Mouse (Mus musculus) cerebellum, adult (tissue): Measurements from ENCODE around the gene Comt.

Experiments
- ATAC-seq: cut with Nextera tagmentation; 2 replicates; pipeline ENCODE4 v1.9.2; 2017; ENCODE audit warnings: mild to moderate bottlenecking, moderate library complexity, mixed read lengths; ENCODE audit not compliant: insufficient number of reproducible peaks, low FRiP score, low TSS enrichment

The Comt gene

DNA sequence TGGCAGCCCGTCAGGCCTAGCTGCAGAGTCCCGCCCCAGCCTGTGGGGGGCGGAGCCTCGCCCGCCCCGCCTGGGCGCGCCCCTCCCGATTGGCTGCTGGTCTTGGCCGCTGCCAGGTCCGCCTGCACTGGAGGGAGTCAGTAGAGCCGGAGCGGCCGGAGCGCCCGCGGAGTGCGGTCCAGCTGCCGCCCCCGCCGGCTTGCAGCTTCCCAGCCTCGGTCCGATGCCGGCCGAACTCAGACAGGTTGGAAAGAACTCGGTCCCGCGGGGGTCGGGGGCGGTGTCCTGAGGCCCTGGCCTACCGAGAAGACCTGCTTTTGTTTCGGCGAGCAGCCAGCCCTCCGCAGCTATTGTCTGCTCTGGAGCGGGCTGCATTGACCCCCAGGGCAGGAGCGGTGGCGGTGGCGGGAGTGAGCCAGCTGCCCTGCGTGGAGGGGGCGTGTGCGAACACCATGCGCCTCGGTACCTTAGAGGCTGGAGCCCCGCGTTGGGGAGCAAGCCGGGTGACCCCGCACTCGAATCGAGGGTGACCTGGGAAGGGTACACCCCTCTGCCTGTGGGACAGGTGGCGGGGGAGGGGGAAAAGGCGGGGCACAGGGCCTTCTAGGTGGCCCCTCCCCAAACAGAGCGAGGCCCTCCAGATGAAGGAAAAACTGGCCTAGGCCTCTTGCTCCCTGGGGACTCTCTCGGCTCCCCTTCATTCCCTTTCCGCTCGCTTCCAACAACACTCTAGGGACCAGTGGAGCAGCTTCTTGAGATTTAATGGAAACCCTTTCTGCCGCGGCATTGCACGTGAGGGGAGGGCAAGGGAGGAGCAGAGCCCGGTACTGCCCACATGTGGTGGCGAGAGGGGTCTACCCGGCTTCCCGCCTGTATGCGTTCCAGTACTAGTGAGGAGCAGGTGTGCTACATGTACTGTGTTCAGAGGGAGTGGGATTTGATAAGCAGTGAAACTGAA is 33.9 kb downstream of the Comt start:
- ATAC-seq, result no peak

DNA sequence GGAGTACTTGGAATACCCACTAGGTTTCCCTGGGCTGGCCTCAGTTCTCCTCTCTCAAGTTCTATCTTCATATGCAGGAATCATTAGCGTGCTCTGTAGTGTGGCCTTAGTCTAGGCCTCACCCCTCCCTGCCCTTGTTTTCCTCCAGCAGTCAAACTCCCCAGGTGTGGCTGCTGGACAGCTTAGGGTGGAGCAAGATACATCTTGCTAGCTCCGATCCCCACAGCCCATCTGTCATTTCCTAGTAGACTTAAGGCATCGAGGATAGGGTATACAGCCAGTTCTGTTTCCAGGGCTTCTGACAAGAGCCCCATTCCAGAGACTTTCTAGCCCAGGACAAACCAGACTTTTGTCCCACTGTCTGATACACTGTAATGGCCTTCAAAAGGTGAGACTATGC is 34.9 kb downstream of the Comt start:
- no peak for ATAC-seq

DNA sequence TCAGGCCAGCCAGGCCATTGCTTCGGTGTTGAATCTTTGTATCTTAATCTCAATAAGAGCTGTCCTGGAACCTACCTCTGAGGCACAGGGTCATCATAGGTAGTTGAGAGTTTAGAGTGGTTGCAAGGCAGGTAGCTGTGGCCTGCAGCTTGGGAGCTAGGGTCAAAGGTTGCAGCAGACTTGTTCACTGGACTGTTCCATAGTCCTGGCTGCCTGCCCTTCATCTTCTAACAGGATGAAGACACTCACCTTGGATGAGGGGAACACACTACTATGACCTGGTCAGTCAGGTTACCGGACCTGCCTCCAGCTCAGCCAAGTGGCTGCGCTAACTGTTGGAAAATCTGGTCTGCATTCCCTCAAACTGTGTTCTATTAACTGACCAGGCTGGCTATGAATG is 35.5 kb downstream of the Comt start:
- no peak for ATAC-seq

DNA sequence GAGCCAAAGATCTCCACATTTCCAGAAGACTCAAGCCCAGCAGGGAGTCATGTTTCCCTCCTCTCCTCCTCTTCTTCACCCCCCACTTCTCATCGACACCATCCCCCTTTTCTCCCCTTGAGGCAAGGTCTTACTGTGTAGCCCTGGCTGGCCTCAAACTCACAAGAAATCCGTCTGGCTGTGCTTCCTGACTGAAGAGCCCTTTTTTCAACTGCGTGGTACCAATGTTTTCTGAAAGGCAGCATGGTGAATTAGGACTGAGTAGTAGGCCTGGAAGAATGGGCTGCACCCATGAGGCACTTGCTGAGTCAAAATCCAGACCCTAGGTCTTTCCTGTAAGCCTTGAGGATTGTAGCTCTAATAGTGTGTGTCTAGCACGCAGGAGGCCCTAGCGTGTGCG is 36.3 kb downstream of the Comt start:
- ATAC-seq, result no peak

DNA sequence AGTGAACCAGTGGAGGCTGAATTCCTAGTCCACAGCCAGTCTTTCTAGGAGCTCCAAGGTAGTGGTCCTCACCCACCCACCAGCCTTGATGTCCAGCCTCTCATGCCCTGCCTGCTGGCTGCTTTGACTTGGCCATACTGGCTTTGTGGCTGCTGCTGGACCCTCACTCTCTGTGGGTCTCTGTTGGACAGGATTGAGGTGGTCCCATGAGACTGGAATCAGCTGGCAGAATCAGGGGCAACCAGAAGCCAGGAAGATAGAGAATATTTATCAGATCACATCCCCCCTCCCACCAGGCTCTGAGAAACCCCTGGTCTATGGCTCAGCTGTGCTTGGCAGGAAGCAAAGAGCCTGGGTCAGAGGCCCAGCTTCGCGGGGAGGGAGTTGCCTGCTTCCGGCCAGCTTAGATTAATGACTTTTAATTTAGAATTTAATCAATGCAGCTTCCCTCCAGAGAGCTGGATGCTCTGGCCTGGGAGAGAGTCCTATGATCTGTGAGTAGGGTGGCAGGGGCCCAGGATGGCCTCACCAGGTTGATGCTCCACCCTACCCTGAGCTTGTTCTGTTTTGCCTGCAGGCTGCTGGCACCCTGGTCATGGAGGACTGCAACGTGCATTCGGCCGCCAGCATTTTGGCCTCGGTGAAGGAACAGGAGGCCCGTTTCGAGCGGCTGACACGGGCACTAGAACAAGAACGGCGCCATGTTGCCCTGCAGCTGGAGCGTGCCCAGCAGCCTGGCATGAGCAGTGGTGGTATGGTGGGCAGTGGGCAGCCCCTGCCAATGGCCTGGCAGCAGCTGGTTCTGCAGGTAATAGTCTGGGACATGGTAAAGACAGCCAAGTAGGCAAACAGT is 37.8 kb downstream of the Comt start:
- ATAC-seq, result no peak

DNA sequence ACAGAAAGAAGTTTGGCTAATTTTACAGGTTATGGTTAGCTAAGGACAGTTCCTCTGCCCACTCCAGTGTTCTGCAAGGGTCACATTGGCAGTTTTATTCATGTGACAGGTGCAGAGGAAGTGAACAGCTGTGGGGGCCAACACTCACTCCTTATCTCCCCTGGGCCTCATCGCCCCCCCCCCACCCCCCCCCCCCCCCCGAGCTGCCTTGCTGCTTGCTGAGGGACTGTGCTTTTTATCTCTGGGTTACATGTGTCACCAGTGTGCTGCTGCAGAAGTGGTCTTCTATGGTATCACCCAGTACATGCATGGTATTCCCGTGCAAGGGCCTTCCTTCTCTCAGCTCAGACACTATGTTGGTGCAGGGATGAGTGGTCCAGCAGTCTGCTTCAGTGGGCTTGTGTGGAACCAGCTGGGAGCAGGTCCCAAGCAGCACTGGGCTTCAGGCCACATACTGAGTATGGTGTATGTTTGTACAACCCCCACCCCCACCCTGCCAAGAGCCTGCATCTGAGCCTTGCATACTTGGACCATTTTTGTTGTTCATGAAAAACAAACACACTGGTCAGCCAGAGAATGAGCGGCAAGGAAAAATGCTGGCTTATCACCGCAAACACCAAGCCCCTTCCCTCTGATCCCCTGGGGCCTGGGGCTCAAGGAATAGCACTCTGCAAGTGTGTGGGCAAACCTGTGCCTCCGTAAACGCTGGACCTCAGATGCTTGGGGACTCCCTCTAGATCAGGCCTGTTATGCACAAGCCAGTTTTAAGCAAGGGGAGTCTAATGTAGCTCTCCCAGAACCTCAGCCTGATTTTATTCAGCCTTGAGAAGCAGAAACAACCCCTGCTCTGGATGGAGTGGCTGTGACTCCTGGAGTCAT is 38.7 kb downstream of the Comt start:
- ATAC-seq, result no peak

DNA sequence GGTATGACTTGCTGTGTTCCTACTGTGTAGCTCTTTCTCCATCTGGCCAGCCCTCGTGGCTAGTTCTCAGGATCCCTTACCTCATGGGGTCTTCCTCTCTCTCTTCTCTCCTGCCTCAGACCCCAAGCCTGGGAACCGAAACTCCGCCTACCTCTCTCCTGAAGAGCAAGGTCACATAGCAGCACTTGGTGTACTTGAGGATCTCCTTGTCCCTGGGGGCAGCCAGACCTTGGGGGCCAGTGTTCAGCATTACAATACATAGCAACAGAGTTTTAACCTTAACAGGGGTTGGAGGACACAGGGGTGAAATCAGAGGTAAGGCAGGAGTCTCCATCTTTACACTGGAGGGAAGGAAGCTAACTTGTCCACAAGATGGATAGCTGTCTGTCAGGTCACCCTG is 39.7 kb downstream of the Comt start:
- no peak for ATAC-seq

DNA sequence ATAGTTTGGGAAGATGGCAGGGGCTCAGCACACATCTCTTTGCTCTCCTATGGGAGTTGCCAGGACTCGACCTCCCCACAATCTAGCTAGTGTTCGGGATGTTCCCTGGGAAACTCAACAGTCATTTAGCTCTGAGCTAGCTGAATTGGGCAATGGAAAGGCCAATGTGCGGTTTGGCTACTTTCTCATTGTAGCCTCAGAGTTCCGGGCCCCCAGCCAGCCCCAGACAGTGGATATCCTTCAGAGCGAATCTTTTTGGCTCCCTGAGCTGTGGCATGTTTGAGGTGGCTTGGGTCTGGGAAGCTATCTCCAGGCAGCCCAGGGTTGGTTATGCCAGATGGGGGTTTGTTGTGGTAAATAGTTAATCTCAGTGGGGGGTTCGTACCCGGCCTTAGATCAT is 40.2 kb downstream of the Comt start:
- ATAC-seq, result no peak

DNA sequence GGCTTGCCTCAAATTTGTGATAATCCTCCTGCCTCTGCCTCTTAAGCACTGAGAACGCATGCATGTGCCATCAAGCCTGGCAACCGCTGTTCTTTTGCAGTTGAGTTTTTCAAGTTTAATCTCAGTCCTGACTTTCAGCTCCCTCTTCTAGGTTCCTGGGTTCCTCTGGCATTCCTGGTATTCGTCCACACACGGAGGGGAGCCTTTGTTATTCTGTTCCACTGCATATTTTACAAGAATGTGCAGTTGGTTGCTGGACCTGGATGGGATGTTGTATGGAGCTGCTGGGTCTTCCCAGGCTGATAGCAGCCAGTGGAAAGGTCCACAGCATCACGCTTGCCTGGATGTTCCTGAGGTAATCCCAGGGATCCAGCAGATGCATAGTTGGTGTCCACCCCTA is 41.2 kb downstream of the Comt start:
- ATAC-seq, result no peak

DNA sequence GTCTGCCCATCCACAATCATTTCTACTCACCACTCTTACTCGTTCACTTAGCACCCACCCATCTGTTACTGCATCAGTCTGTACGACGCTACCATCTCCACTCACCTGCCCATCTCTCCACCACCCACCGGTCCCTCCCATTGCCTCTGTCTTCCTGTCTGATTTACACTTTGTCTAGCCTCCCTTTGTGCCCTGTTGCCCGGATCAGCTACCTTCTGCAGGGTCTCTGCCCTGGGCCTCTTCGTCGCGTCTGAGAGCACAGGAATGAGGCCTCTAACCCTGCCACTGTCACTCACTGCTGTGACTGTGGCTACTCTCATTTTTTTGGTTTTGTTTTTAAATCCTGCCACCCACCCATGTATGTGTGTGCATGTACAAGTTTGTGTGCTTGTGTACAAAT is 42.0 kb downstream of the Comt start:
- ATAC-seq, result no peak

DNA sequence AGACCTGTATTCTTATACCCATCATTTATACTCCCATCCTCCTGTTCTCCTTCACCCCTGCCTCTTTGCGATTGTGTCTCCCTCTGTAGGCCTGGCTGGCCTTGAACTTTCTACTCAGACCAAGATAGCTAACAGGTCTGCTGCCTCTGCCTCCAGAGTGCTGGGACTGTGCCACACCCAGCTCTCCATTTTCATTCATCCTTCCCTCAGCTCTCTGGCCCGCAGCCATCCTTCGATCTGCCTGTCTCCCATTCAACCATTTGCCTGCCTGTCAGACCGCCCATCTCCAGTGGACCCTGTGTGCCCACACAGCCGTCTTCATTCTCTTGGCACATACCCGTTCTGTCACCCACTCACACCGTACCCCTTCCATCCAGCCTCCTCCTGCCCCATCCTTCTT is 42.4 kb downstream of the Comt start:
- no peak for ATAC-seq

DNA sequence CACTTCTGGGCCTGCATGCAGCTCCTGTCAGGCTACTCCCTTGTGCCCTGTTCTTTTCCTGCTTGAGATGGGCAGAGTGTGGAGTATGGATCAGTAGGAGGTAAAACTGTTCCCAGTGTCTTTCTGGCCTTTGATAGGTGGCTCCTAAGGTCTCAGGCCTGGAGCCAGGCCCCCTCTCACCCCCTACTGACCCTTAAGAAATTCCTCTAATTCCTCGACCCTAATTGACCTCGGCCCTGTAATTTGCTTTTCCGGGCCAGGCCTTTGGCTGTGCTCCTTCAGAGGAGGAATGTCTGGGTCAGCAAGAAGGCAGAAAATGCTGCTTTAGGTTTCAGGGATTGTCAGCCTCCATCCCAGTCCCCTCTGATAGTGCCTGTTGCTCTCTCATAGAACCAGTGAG is 42.9 kb downstream of the Comt start:
- ATAC-seq, result no peak

DNA sequence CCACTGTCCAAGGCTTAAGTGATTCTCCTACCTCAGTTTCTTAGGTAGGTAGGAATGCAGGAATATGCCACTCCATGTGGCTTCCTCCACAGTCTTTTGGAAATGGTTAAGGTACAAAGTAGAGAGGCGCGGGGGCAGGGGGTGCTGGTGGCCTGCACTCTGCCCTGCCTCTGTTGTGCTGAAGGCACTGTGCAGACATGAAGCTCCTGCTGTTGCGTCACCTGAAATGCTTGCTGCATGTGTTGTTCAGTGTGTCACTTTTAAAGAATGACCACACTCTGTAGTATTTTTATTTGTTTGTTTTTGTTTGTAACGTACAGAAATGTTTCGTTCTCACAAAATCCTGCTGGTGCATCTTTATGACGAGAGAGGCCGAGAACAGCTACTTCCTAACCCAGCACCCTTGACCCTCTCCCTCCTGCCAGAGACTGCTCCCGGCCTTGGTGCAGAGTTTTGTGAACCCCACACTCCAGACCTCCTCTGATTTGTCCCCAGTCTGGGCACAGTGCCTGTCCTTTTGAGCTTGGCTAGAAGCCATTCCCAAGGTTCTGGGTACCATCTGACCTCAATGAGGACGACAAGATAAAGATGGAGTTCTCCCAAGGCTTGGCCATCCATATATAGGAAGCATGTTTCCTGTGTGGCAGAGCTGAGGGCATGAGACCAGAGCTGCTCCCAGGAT is 43.5 kb downstream of the Comt start:
- ATAC-seq, result 0 out of 2 replicates have a peak, but pooled peaks have one; percentile 15

DNA sequence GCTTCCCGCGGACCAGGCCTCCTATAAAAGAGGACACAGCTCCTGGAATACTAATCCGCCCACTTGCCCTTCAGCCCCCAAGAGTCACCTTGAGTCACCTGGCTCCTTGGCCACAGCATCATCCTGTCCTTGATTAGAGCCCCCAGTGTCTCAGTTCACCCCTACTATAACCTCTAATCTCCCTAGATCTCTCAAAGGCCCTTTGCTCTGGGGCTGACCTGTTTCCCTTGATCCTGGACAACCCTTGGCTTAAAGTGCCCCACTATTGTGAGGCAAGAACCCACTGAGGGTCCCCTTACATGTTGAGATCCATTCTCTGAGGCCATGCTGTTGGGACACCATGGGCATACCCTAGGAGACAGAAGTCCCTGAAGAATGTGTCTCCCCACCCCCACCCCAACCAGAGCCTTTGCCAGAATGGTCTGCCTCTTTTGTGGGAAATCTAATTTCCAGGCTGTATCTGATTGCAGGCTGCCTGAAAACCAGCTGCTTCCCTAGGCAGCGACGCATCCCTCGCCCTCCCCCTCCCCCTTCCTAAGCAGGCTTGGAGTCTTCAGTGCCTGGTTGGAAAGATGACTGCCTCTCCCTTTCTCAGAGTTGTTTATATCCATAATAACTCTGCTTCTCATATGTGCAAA is 44.9 kb downstream of the Comt start:
- no peak for ATAC-seq

DNA sequence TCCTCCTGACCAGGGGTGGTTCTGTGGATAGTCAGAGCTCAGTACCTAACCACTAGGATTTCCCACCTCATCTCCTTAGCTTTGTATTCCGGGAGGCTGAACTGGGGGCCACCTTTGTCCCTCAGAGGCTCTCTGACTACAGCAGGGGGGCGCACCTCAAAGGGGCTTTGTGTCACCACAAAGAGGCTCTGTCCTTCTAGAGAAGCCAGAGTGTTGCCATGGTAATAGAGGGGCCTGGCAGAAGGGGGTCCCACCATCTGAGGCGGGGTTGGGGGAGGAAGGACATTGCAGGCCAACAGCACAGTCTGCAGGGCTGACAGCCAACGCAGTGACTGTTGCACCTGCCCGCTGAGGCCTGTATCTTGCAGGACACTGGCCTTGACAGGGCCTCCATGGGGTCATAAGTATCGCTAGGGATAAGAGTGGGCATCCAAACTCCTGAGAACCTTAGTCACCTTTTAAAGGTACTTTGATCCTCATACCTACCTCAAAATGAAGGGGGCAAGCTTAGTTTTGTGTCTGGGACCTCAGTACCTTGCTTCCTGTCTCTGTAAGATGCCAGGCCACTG is 46.1 kb downstream of the Comt start:
- no peak for ATAC-seq

DNA sequence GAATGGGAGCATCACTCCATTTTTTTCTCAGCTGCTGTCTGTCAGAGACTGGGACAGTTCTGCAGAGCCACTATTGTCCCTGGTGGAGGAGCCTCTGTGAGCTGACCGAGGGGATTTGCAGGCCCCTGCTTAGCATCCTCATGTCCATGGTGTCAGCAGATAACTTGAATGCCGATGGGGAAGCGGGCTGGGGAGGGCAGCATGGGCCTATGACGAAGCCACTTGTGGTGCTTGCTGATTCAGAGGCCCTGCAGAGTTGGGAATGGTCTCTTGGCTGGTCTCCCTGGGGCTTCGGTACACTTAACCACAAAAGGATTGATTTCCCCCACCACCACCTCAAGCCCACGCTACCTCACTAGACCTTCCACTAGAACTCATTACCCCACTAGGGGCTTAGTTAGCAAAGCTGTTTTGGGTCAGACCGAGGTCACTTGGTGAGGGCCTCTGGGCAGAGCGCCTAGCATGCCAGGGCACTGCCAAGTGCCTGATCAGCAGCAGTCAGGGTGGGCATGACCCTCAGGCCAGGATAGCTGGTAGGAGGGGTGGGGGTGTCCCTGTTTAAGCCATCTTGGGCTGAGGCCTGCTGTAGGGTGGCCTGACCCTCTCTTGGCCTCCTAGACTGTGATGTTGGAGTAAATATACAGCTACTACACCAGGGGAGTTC is 47.2 kb downstream of the Comt start:
- no peak for ATAC-seq

DNA sequence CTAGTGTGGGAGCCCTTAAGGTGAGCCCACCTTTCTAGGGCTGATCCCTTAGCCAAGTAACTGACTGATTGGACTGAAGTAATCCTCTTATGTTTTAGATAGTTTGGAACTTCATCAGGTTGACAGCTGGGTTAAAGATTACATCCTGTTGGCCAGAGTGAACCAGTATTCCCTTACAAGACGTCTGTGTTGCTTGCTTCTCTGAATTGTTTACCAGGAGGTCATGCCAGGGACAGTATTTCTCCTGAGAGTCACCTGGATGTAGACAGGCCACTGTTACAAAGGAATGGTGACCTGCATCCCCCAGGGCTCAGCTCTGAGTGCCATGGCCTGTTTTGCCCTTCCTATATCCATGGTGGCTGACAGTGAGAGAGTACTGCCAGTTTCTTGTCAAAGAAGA is 48.2 kb downstream of the Comt start:
- ATAC-seq, result no peak

DNA sequence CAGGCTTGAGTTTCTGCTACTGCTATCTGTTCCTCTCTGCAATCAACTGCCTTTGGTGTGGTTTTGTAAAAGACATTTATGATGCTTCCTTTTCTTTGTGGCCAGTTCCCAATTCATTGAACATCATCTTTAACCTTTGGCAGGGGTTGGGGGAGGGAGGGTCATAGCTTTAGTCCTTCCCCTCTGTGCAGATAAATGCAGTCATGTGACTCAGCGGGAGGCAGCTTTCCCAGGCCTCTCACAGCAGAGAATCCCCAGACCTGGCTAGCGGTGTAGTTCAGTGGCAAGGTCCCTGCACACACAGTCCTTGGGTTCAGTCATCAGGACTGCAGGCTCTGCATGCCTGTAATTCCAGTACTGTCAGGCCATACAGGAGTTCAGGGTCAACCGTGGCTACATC is 49.4 kb downstream of the Comt start:
- ATAC-seq, result no peak
